ENCODE assay signal across 17 mouse cellular contexts in genomic region chr16:54682815-54683214, GRCm38 (mm10).
DNase-seq lines count a peak whose midpoint lies in the region; ATAC-seq and TF ChIP-seq lines count a peak whose summit lies in the region.
"Had no signal": no experiment of that assay in that cellular context is flagged by ENCODE, and none has a peak within 500 bp of the region (broad histone marks: within the 10 kb centered on the region; RNA-seq: fewer than 3 reads in every experiment).

No protein-coding gene starts in this region.

- H3K27ac ChIP-seq in kidney, adult 2 months (ENCODE audit: insufficient read depth, low read depth, low read length): no peak overlapping the region
- H3K27ac ChIP-seq in MEL (ENCODE audit: control insufficient read depth, low read depth, low read length): no peak overlapping the region
- H3K27ac ChIP-seq in neural tube, embryonic 11.5 days (ENCODE audit: low read depth, low read length): no peak overlapping the region
- H3K27ac ChIP-seq: hindbrain, postnatal 0 days; midbrain, embryonic 12.5 days had no signal

- TF ChIP-seq EP300 in MEL (IDR thresholded peaks at IDR 0.05; ENCODE audit: low read depth in 1 of 2, low read length in 2 of 2): no peak

- no peaks in the 10 kb centered on the region for H3K4me1 ChIP-seq in kidney, adult 2 months (ENCODE audit: control insufficient read depth, insufficient read depth, low read length)
- no peaks in the 10 kb centered on the region; a peak in 1 of 4 replicates for H3K4me1 ChIP-seq in MEL (ENCODE audit: control insufficient read depth in 1 of 2, insufficient read depth in 2 of 2, low read length in 2 of 2)
- no peaks in the 10 kb centered on the region for H3K4me1 ChIP-seq in neural tube, embryonic 11.5 days (ENCODE audit: control insufficient read depth, insufficient read depth, low read length)
- H3K4me1 ChIP-seq: midbrain, embryonic 12.5 days had no signal

- TF ChIP-seq CTCF in kidney, adult 2 months (conservative IDR thresholded peaks at IDR 0.05; ENCODE audit: insufficient read depth, insufficient read length, low read depth, low read length): no peak
- no peak for TF ChIP-seq CTCF in MEL (IDR thresholded peaks at IDR 0.05 in 2 of 3, conservative IDR thresholded peaks at IDR 0.05 in 1 of 3; ENCODE audit: control insufficient read depth in 1 of 3, insufficient read depth in 1 of 3, low read depth in 2 of 3, low read length in 3 of 3, poor library complexity in 1 of 3, severe bottlenecking in 1 of 3)

- no peak overlapping the region for H3K4me3 ChIP-seq in kidney, adult 2 months (ENCODE audit: insufficient read depth, low read depth, low read length)
- H3K4me3 ChIP-seq in MEL (ENCODE audit: control insufficient read depth in 1 of 2, insufficient read depth in 1 of 2, low read depth in 2 of 2, low read length in 2 of 2): no peak overlapping the region
- no peak overlapping the region for H3K4me3 ChIP-seq in neural tube, embryonic 11.5 days (ENCODE audit: low read depth, low read length)
- H3K4me3 ChIP-seq: erythroblast, embryonic 14.5 days; midbrain, embryonic 12.5 days had no signal

- no peaks in the 10 kb centered on the region for H3K79me2 ChIP-seq in MEL (ENCODE audit: control insufficient read depth, insufficient read depth, low read length, poor library complexity)

- H3K4me2 ChIP-seq in neural tube, embryonic 11.5 days (ENCODE audit: low read depth): no peak overlapping the region
- H3K4me2 ChIP-seq: midbrain, embryonic 12.5 days had no signal

- peak; percentile 2 for DNase-seq in kidney, adult 2 months
- DNase-seq in kidney, postnatal 25 days: no peak
- DNase-seq in MEL (ENCODE audit: low read depth, low spot score): peak; percentile 19
- DNase-seq in forelimb bud, embryonic 11.5 days (ENCODE audit: low read depth, low spot score): peak; percentile 3
- DNase-seq in neural tube, embryonic 11.5 days (ENCODE audit: low spot score): peak; percentile 10
- no peak for DNase-seq in left cerebral cortex, postnatal 14 days (ENCODE audit: low spot score in 2 of 2)
- no peak for DNase-seq in right cerebral cortex, postnatal 36 days (ENCODE audit: low spot score in 2 of 2)
- DNase-seq: adrenal gland, adult 2 months; B cell, adult 2 months; cerebellum, adult 2 months; heart, postnatal 10 days; lung, postnatal 4 days; right cerebral cortex, postnatal 14 days had no signal

- intact Hi-C loops in left cerebral cortex, postnatal 14 days (cut with DNase I): no loop called here

- ATAC-seq in neural tube, embryonic 11.5 days (ENCODE audit: insufficient read depth, low FRiP score, low TSS enrichment): no peak
- ATAC-seq: forebrain, embryonic 16.5 days; hindbrain, postnatal 0 days had no signal

- H3K36me3 ChIP-seq in kidney, adult 2 months (ENCODE audit: control insufficient read depth, insufficient read depth, low read length): no peaks in the 10 kb centered on the region
- peaks cover 0 to 3% of the 10 kb centered on the region in 2 experiments; a peak in 1 of 4 replicates for H3K36me3 ChIP-seq in MEL (ENCODE audit: control insufficient read depth in 1 of 2, insufficient read depth in 2 of 2, low read length in 2 of 2)
- no peaks in the 10 kb centered on the region for H3K36me3 ChIP-seq in neural tube, embryonic 11.5 days (ENCODE audit: control insufficient read depth, insufficient read depth, low read length)
- H3K36me3 ChIP-seq: midbrain, embryonic 12.5 days had no signal

- peak overlapping the region; percentile 1; the same call in 1 of the 2 replicates for H3K9ac ChIP-seq in MEL (ENCODE audit: control insufficient read depth, low read depth, low read length, poor library complexity, severe bottlenecking)
- no peak overlapping the region for H3K9ac ChIP-seq in neural tube, embryonic 11.5 days (ENCODE audit: low read length)
- H3K9ac ChIP-seq: midbrain, embryonic 12.5 days had no signal

- H3K9me3 ChIP-seq in MEL (replicated peaks; ENCODE audit: insufficient read depth, low read length): no peaks in the 10 kb centered on the region
- no peaks in the 10 kb centered on the region for H3K9me3 ChIP-seq in neural tube, embryonic 11.5 days (ENCODE audit: control insufficient read depth, low read length)
- H3K9me3 ChIP-seq: midbrain, embryonic 12.5 days had no signal

- H3K27me3 ChIP-seq in kidney, adult 2 months (replicated peaks; ENCODE audit: control insufficient read depth, insufficient read depth, low read length): no peaks in the 10 kb centered on the region
- no peaks in the 10 kb centered on the region for H3K27me3 ChIP-seq in MEL (ENCODE audit: control insufficient read depth in 1 of 2, insufficient read depth in 2 of 2, low read length in 2 of 2)
- no peaks in the 10 kb centered on the region for H3K27me3 ChIP-seq in neural tube, embryonic 11.5 days (ENCODE audit: control insufficient read depth, insufficient read depth, low read length)
- H3K27me3 ChIP-seq: midbrain, embryonic 12.5 days had no signal

- TF ChIP-seq POLR2A in kidney, adult 2 months (IDR thresholded peaks at IDR 0.05; ENCODE audit: low read depth, low read length): no peak
- TF ChIP-seq POLR2A in MEL (IDR thresholded peaks at IDR 0.05; ENCODE audit: control insufficient read depth in 1 of 2, insufficient read depth in 1 of 2, low read depth in 1 of 2, low read length in 2 of 2, poor library complexity in 1 of 2): no peak

- no peak for TF ChIP-seq RAD21 in MEL (IDR thresholded peaks at IDR 0.05; ENCODE audit: low read depth, low read length)

- 28% methylated on average over 4 of the region's 4 CpGs for WGBS in kidney, adult 2 months
- 30% methylated on average over 4 of the region's 4 CpGs for WGBS in neural tube, embryonic 11.5 days

TF ChIP-seq in MEL, 35 proteins besides CTCF, POLR2A, EP300 and RAD21:
- TF ChIP-seq BHLHE40 (IDR thresholded peaks at IDR 0.05; ENCODE audit: borderline replicate concordance, low read depth, low read length) (no peak), JUND (IDR thresholded peaks at IDR 0.05; ENCODE audit: low read depth, low read length) (no peak), NELFE (IDR thresholded peaks at IDR 0.05; ENCODE audit: low read depth, low read length) (no peak)

Comparison
In these comparisons a context has a peak if more than half of its experiments do, and no peak if none do; other contexts are left out.
1. DNase-seq: peak in kidney, adult 2 months (single experiment), MEL (single experiment), forelimb bud, embryonic 11.5 days (single experiment) and neural tube, embryonic 11.5 days (single experiment); none in kidney, postnatal 25 days (0 of 2), left cerebral cortex, postnatal 14 days (0 of 2) and right cerebral cortex, postnatal 36 days (0 of 2).